Mouse (Mus musculus): ENCODE measurements around the gene Gdf2.
A peak's percentile ranks its signal among the peaks of the same experiment; 100 is the strongest.

Gene Gdf2

GRCm38 (mm10) chr14:33956055-33956454 is 15.2 kb downstream of the Gdf2 start:
- DNase-seq (ENCODE audit: low read depth, low spot score): no peak

- DNase-seq (ENCODE audit: low read depth, low spot score): no peak
Observed at GRCm38 (mm10) chr14:33958186-33958585, 17.3 kb downstream of the Gdf2 start.

GRCm38 (mm10) chr14:33958841-33959240 is 18.0 kb downstream of the Gdf2 start:
- DNase-seq (ENCODE audit: low read depth, low spot score): no peak

DNA sequence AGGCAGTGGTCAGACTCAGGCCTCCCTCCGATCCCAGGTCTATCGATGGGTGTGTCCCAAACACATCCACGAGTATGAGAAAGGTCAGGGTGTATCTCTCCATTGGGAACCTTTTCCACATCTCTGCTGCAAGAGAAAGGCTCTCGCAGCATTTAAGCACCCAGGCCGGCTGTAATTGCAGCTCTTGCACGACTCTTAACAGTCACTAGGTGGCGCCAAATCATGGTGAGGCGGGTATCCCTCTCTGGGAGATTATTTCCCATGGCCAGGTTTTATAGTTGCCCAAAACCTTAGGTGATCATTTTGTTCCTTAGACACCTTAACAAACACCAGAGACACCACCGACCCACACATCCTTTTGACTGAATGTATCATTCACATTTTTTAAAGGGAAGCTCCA is 18.5 kb downstream of the Gdf2 start:
- peak; percentile 70 for DNase-seq (ENCODE audit: low read depth, low spot score)

DNA sequence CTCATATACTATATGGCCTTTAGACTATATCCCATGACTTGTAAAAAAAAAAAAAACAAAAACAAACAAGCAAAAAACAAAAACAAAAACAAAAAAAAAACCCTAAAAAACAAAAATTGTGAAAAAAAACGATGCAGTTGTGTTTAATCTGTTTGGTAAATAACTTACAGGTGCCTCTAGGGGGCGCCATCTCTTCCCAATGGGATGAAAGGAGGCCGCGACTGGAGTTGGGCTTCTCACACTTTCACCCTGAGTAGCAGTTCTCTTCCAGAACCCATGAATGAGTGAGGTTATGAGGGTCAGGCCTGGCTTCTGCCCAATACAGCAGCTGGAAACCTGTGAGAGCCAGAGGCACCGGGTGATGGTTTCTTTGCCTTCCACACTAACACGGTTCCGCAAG is 24.8 kb downstream of the Gdf2 start:
- DNase-seq (ENCODE audit: low read depth, low spot score): no peak

- no peak for DNase-seq (ENCODE audit: low read depth, low spot score)
Observed at GRCm38 (mm10) chr14:33972679-33973078, 31.8 kb downstream of the Gdf2 start.

DNA sequence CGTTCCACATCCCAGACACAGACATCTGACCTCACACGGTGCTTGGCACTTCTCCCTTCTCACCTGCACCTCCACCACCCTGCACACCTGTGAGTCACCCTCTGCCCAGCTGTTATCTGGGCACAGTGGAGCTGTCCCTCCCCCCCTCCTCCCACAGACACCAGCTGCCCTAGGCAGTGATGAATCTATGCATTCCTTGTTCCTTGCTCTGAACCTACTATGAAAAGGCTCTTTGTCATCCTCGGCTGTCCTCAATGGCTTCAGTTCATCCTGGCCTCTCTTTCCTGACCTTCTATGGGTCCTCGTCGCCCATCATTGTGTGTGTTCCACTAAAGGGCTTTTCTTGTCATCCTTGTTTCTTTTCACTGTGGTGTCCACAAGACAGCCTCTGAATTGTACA is 33.9 kb downstream of the Gdf2 start:
- no peak for DNase-seq (ENCODE audit: low read depth, low spot score)

- no peak for DNase-seq (ENCODE audit: low read depth, low spot score)
Observed at GRCm38 (mm10) chr14:33977748-33978147, 36.9 kb downstream of the Gdf2 start.

GRCm38 (mm10) chr14:33978604-33979059 is 37.8 kb downstream of the Gdf2 start, which contains the start of gene Zfp488:
Gene Zfp488, minus strand, starts transcription at chr14:33978764.
- DNase-seq (ENCODE audit: low read depth, low spot score): no peak

DNA sequence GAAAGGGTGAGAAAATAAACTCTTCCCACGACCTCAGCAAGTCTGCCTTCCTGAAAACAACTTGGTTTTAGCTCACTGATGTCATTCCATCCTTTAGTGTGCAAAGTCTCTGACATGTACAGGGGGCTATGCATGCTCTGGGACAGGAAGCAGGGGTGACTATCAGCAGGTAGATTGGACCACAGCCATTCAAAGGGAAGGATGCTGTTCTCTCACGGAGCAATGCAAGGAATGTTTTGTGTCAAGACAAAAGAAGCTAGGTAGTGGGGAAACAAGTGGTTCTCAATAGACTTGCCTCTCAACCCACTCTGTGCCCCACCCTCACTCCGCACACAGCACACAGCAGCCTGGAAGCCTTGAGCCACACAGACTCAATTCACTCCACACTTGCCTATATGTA is 48.4 kb downstream of the Gdf2 start:
- no peak for DNase-seq (ENCODE audit: low read depth, low spot score)

- no peak for DNase-seq (ENCODE audit: low read depth, low spot score)
Observed at GRCm38 (mm10) chr14:33991971-33992370, 51.1 kb downstream of the Gdf2 start.

GRCm38 (mm10) chr14:33993051-33993450 is 52.2 kb downstream of the Gdf2 start:
- DNase-seq (ENCODE audit: low read depth, low spot score): no peak

DNA sequence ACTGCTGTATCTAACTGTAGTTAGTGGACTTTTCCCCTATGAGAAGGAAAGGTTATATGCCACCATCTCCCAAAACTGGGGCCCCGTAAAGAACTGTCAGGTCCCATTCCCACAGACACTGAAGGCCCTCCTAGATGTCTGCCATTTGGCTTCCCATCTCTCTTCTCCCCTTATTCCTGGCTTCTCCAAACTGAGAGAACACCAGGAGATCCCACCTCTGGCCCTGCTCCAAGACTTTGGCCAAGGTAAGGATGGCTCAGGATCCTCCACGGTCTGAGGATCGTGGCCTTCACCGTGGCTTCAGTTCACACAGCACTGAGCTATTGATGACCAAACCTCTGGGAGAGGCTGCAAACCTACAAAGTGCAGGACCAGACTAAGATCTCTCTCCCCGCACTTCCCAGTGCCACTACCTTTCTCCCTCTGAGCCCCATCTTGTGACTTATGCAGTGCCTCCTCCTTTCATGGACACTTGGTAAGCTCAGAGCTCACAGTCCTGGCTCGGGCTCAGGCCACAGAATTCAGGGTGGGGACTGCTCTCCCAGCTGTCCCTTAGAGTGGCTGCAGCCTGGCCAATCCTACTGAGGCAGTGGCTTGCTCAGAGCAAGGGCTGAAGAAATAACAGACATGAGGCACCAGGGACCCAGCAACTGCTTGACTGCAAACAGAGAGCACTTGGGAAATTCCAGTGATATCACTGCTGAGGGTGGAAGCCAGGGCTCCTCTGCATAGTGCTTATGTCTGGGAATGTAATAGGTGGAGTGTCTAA is 52.9 kb downstream of the Gdf2 start:
- DNase-seq (ENCODE audit: low read depth, low spot score): no peak
